Mouse (Mus musculus) Patski (cell line): ENCODE measurements at regions not wholly inside any gene's neighbourhood (a gene's known extent, or its start where the extent isn't known, plus 50 kb on each side); places are given as distances from the start of the nearest gene placed in this dataset.

Experiments
- ATAC-seq: fragments of 100-300 bp; one replicate; pipeline ENCODE4 v1.8.0; 2021
- CTCF ChIA-PET: fragments of 350-600 bp; sonication (Branson Sonifier 250); formaldehyde crosslinking; loops from one replicate; lab custom pipeline; 2022; ENCODE audit warnings: inconsistent platforms; lab: Charles Lee
- POLR2A ChIA-PET: fragments of 350-600 bp; sonication (Branson Sonifier 250); formaldehyde crosslinking; loops from one replicate; lab custom pipeline; 2022; ENCODE audit warnings: antibody characterized with exemption, inconsistent platforms; lab: Charles Lee
- DNase-seq: peaks from one replicate; pipeline ENCODE4 v3.0.0-alpha.2; 2011; ENCODE audit warnings: low read depth, low spot score
- H3K27me3 ChIP-seq: fragments of 371-371 bp; one replicate; pipeline ENCODE4 v1.5.1; 2021
- CTCF ChIP-seq: fragments of 100-300 bp; IDR thresholded peaks from one replicate; pipeline ENCODE4 v1.5.1; 2021
- in situ Hi-C: fragments of 300-500 bp; cut with MboI; formaldehyde crosslinking; loops from 3 replicates; pipeline ENCODE4 v1.11.1; 2018; ENCODE audit warnings: low pct_unique_long_range_greater_than_20kb, mixed read lengths

- in situ Hi-C loops = loop anchor here (25.0 kb wide), 1 partner anchor 542 kb away; no protein-coding TSS in a partner anchor
- CTCF ChIA-PET = interaction anchor here (1.2 kb wide), 1 partner anchor 11 kb away, joined by 3 read pairs; no protein-coding TSS in a partner anchor
These were observed 288.8 kb upstream of the 4930550L24Rik start for GRCm38 (mm10) chrX:58620403-58620802.

More at GRCm38 (mm10) chrX:58620403-58620802, 288.8 kb upstream of the 4930550L24Rik start:
- POLR2A ChIA-PET = no interaction called here
- DNase-seq (no peak), ATAC-seq (no peak)
- peak; percentile 69 for TF ChIP-seq CTCF
- H3K27me3 ChIP-seq = peaks cover 36% of the 10 kb centered on the region
